Comparison of ENCODE assay signal across 8 mouse cellular contexts in genomic region chr3:88324951-88325405, GRCm38 (mm10). TPM values are rescaled to one million over a fixed set of nuclear protein-coding genes. Genes with fewer than 3 reads are reported as not detected.
A peak's percentile ranks its signal among the peaks of the same experiment; 100 is the strongest.
DNase-seq lines count a peak whose midpoint lies in the region; ATAC-seq and TF ChIP-seq lines count a peak whose summit lies in the region.

TSS of gene Glmp (plus strand) at chr3:88325023.

- peak within 1 kb of the TSS; percentile 68 for H3K9ac ChIP-seq in embryonic facial prominence, embryonic 11.5 days (replicated peaks; ENCODE audit: low read length)
- peak within 1 kb of the TSS; percentile 76 for H3K9ac ChIP-seq in limb, embryonic 12.5 days (replicated peaks)
- peak within 1 kb of the TSS; percentile 78 for H3K9ac ChIP-seq in midbrain, embryonic 13.5 days (replicated peaks)

- TF ChIP-seq POLR2A in spleen, adult 2 months (IDR thresholded peaks at IDR 0.05; ENCODE audit: low read depth, low read length): no peak; the same call in 1 of the 2 replicates

- H3K4me2 ChIP-seq in embryonic facial prominence, embryonic 11.5 days (ENCODE audit: low read depth, low read length): peak within 1 kb of the TSS; percentile 46
- H3K4me2 ChIP-seq in limb, embryonic 12.5 days: peak within 1 kb of the TSS; percentile 82
- peak within 1 kb of the TSS; percentile 67 for H3K4me2 ChIP-seq in midbrain, embryonic 13.5 days (replicated peaks)

- no peak within 1 kb of the TSS for H3K27ac ChIP-seq in embryonic facial prominence, embryonic 11.5 days (replicated peaks; ENCODE audit: low read depth, low read length)
- 0 out of 2 replicates have a peak within 1 kb of the TSS, but pooled peaks have one; percentile 45 for H3K27ac ChIP-seq in limb, embryonic 12.5 days
- no peak within 1 kb of the TSS for H3K27ac ChIP-seq in midbrain, embryonic 13.5 days
- H3K27ac ChIP-seq in spleen, adult 2 months (ENCODE audit: insufficient read depth, low read length): 0 out of 2 replicates have a peak within 1 kb of the TSS, but pooled peaks have one; percentile 6

- DNase-seq in 3134 (ENCODE audit: extremely low read depth, insufficient read length, low spot score): peak; percentile 43
- peak; percentile 70 for DNase-seq in adrenal gland, postnatal 14 days
- DNase-seq in embryonic facial prominence, embryonic 11.5 days (ENCODE audit: low spot score): peak; percentile 84
- peak; percentile 81 to 85 for DNase-seq in heart, adult 18-20 months
- DNase-seq in kidney, adult 18-20 months: peak; percentile 80
- DNase-seq in spleen, adult 2 months (ENCODE audit: low read depth in 1 of 2, low spot score in 2 of 2): peak; percentile 34 to 42

- peak; percentile 65; the same call in 1 of the 2 replicates for ATAC-seq in embryonic facial prominence, embryonic 11.5 days (replicated peaks; ENCODE audit: insufficient number of reproducible peaks, low FRiP score, low TSS enrichment, low read depth)
- ATAC-seq in limb, embryonic 12.5 days (ENCODE audit: insufficient number of reproducible peaks, insufficient read depth, low FRiP score, low TSS enrichment, low read depth): no peak
- ATAC-seq in midbrain, embryonic 13.5 days: peak; percentile 90

- no peak for TF ChIP-seq CTCF in spleen, adult 2 months (IDR thresholded peaks at IDR 0.05; ENCODE audit: extremely low read depth, insufficient read depth, insufficient read length, insufficient replicate concordance)

- H3K4me3 ChIP-seq in embryonic facial prominence, embryonic 11.5 days (ENCODE audit: low read depth, low read length): peak within 1 kb of the TSS; percentile 46
- peak within 1 kb of the TSS; percentile 77 for H3K4me3 ChIP-seq in limb, embryonic 12.5 days (replicated peaks)
- peak within 1 kb of the TSS; percentile 75 for H3K4me3 ChIP-seq in midbrain, embryonic 13.5 days (replicated peaks)
- peak within 1 kb of the TSS; percentile 70 for H3K4me3 ChIP-seq in spleen, adult 2 months (ENCODE audit: extremely low read depth, insufficient read depth, insufficient read length)

- no peaks in the 10 kb centered on the region for H3K27me3 ChIP-seq in embryonic facial prominence, embryonic 11.5 days (ENCODE audit: control insufficient read depth, insufficient read depth, low read length)
- no peaks in the 10 kb centered on the region for H3K27me3 ChIP-seq in limb, embryonic 12.5 days
- no peaks in the 10 kb centered on the region for H3K27me3 ChIP-seq in midbrain, embryonic 13.5 days
- no peaks in the 10 kb centered on the region for H3K27me3 ChIP-seq in spleen, adult 2 months (ENCODE audit: control insufficient read depth, insufficient read depth, low read length)

- no peaks in the 10 kb centered on the region for H3K4me1 ChIP-seq in embryonic facial prominence, embryonic 11.5 days (ENCODE audit: control insufficient read depth, insufficient read depth, low read length)
- peaks cover 11% of the 10 kb centered on the region for H3K4me1 ChIP-seq in limb, embryonic 12.5 days (replicated peaks)
- peaks cover 18% of the 10 kb centered on the region for H3K4me1 ChIP-seq in midbrain, embryonic 13.5 days (replicated peaks)
- peaks cover 9% of the 10 kb centered on the region; the same call in 1 of the 2 replicates for H3K4me1 ChIP-seq in spleen, adult 2 months (ENCODE audit: control insufficient read depth, insufficient read depth, insufficient read length)

- no peaks in the 10 kb centered on the region for H3K9me3 ChIP-seq in embryonic facial prominence, embryonic 11.5 days (replicated peaks; ENCODE audit: control insufficient read depth, low read length)
- H3K9me3 ChIP-seq in limb, embryonic 12.5 days: no peaks in the 10 kb centered on the region
- no peaks in the 10 kb centered on the region for H3K9me3 ChIP-seq in midbrain, embryonic 13.5 days

- WGBS in embryonic facial prominence, embryonic 11.5 days: under 1% methylated on average over 10 of the region's 10 CpGs
- under 1% methylated on average over 10 of the region's 10 CpGs for WGBS in limb, embryonic 12.5 days
- 4% methylated on average over 10 of the region's 10 CpGs for WGBS in midbrain, embryonic 13.5 days
- WGBS in spleen, adult 2 months: under 1% methylated on average over 10 of the region's 10 CpGs

- H3K36me3 ChIP-seq in embryonic facial prominence, embryonic 11.5 days (replicated peaks; ENCODE audit: control insufficient read depth, insufficient read depth, low read depth, low read length): peaks cover 12% of the 10 kb centered on the region
- H3K36me3 ChIP-seq in limb, embryonic 12.5 days: peaks cover 77% of the 10 kb centered on the region
- H3K36me3 ChIP-seq in midbrain, embryonic 13.5 days: peaks cover 57% of the 10 kb centered on the region
- peaks cover 37% of the 10 kb centered on the region for H3K36me3 ChIP-seq in spleen, adult 2 months (ENCODE audit: control insufficient read depth, insufficient read depth, low read length)

RNA-seq across cellular contexts. Expression of gene Glmp, which starts in this region (rescaled TPM):
- total RNA-seq in adrenal gland, postnatal 14 days (2021): 139 and 159 TPM in 2 replicates
- polyA plus RNA-seq in embryonic facial prominence, embryonic 11.5 days (2014; fragmentation: Nextera tagmentation; extraction: Ambion mirVana): 77.9 and 87.3 TPM in 2 replicates
- 10 to 100 TPM; 67.8 to 84.2 TPM for total RNA-seq in heart, adult 18-20 months (2021)
- polyA plus RNA-seq in limb, embryonic 12.5 days (2016; fragmentation: Nextera tagmentation; extraction: Ambion mirVana): 143 and 164 TPM in 2 replicates
- 93.4 and 104 TPM in 2 replicates for polyA plus RNA-seq in midbrain, embryonic 13.5 days (2015; fragmentation: Nextera tagmentation; extraction: Ambion mirVana)
- polyA plus RNA-seq in spleen, adult 2 months (2012; rRNA removed): 116 and 118 TPM in 2 replicates

Comparison
In these comparisons a context has a peak if more than half of its experiments do, and no peak if none do; other contexts are left out.
1. H3K27ac ChIP-seq: peak in limb, embryonic 12.5 days (single experiment) and spleen, adult 2 months (single experiment); none in embryonic facial prominence, embryonic 11.5 days (single experiment) and midbrain, embryonic 13.5 days (single experiment).
2. Peak in every context shown above with its lines, with median percentiles within 50 percentile points of each other: DNase-seq, H3K4me2 ChIP-seq, H3K4me3 ChIP-seq and H3K9ac ChIP-seq.